Mouse (Mus musculus) limb, embryonic 14.5 days (tissue): ENCODE data around the gene Barhl1. TPM values are rescaled to one million over a fixed set of nuclear protein-coding genes. Genes with fewer than 3 reads are reported as not detected.

Experiments used
- ATAC-seq: fragments of 200-750 bp; cut with Nextera tagmentation; 2 replicates; pipeline ENCODE4 v1.8.0; 2017; ENCODE audit warnings: low read depth, moderate number of reproducible peaks, moderate TSS enrichment; ENCODE audit not compliant: low FRiP score
- DNase-seq: peaks from one replicate; pipeline ENCODE4 v3.0.0-alpha.2; 2015; ENCODE audit warnings: low spot score
- H3K27ac ChIP-seq: fragments of 300-500 bp; sonication (generic); replicated peaks from 2 replicates; pipeline ENCODE4 v1.5.1; 2014; ENCODE audit warnings: low read depth, mild to moderate bottlenecking, low read length, moderate library complexity, mixed read lengths
- H3K27me3 ChIP-seq: fragments of 300-500 bp; sonication (generic); 2 replicates; pipeline ENCODE4 v1.6.1; 2014; ENCODE audit warnings: low read length, mixed read lengths; ENCODE audit not compliant: control insufficient read depth, insufficient read depth
- H3K36me3 ChIP-seq: fragments of 300-500 bp; sonication (generic); 2 replicates; pipeline ENCODE4 v1.6.1; 2014; ENCODE audit warnings: mild to moderate bottlenecking, low read length, moderate library complexity, mixed read lengths; ENCODE audit not compliant: control insufficient read depth, insufficient read depth
- H3K4me1 ChIP-seq: fragments of 300-500 bp; sonication (generic); 2 replicates; pipeline ENCODE4 v1.6.1; 2014; ENCODE audit warnings: antibody characterized with exemption, low read length, mixed read lengths; ENCODE audit not compliant: control insufficient read depth, insufficient read depth
- H3K4me2 ChIP-seq: fragments of 300-500 bp; sonication (generic); replicated peaks from 2 replicates; pipeline ENCODE4 v1.6.1; 2014; ENCODE audit warnings: low read depth, mild to moderate bottlenecking, low read length, moderate library complexity; ENCODE audit not compliant: severe bottlenecking
- H3K4me3 ChIP-seq: fragments of 300-500 bp; sonication (generic); replicated peaks from 2 replicates; pipeline ENCODE4 v1.5.1; 2014; ENCODE audit warnings: low read length
- H3K9ac ChIP-seq: fragments of 300-500 bp; sonication (generic); 2 replicates; pipeline ENCODE4 v1.6.1; 2014; ENCODE audit warnings: mild to moderate bottlenecking, low read depth, low read length, moderate library complexity; ENCODE audit not compliant: severe bottlenecking
- H3K9me3 ChIP-seq: fragments of 300-500 bp; sonication (generic); 2 replicates; pipeline ENCODE4 v1.6.1; 2016; ENCODE audit warnings: low read length; ENCODE audit not compliant: control insufficient read depth
- POLR2A ChIP-seq: fragments of 200-500 bp; IDR thresholded peaks from 2 replicates; pipeline ENCODE4 v1.8.0; 2012; ENCODE audit warnings: inconsistent platforms, mild to moderate bottlenecking, moderate library complexity, borderline replicate concordance; ENCODE audit not compliant: insufficient read depth, insufficient read length; ENCODE audit errors: extremely low read depth
- WGBS: fragments of 180-500 bp; shearing (Covaris S2); extraction: QIAGEN DNeasy Blood & Tissue Kit; methylation state at CpG from one replicate; pipeline ENCODE4 v1.1.7; 2014; 5-methylcytosine and 5-hydroxymethylcytosine counted together
- polyA plus RNA-seq, 2 experiments: library from polyadenylated mRNA; depleted of rRNA in 1 of 2; stranded (reverse) in 1 of 2; unstranded in 1 of 2; fragments of >200 nt; fragmentation: Nextera tagmentation in 1 of 2; extraction: Ambion mirVana in 1 of 2; gene quantifications; 2 replicates each; pipeline versions ENCODE4 v1.2.1 to v1.2.3; 2012 to 2014

The Barhl1 gene
- polyA plus RNA-seq, 2 experiments, result 0.13 TPM; not detected in 1

GRCm38 (mm10) chr2:28902291-28902690, 14.2 kb downstream of the Barhl1 start:
- H3K4me1 ChIP-seq, result no peaks in the 10 kb centered on the region
- DNase-seq (no peak), ATAC-seq (no peak)
- no peaks in the 10 kb centered on the region for H3K9me3 ChIP-seq
- no peak overlapping the region for H3K9ac ChIP-seq
- H3K27me3 ChIP-seq, result peaks cover 7% of the 10 kb centered on the region; the same call in 1 of the 2 replicates
- H3K36me3 ChIP-seq, result peaks cover 53% of the 10 kb centered on the region
- no peak overlapping the region for H3K27ac ChIP-seq
- H3K4me3 ChIP-seq, result no peak overlapping the region
- no peak overlapping the region for H3K4me2 ChIP-seq
- no peak for TF ChIP-seq POLR2A
- WGBS, result 88% methylated on average over 8 of the region's 8 CpGs

DNA sequence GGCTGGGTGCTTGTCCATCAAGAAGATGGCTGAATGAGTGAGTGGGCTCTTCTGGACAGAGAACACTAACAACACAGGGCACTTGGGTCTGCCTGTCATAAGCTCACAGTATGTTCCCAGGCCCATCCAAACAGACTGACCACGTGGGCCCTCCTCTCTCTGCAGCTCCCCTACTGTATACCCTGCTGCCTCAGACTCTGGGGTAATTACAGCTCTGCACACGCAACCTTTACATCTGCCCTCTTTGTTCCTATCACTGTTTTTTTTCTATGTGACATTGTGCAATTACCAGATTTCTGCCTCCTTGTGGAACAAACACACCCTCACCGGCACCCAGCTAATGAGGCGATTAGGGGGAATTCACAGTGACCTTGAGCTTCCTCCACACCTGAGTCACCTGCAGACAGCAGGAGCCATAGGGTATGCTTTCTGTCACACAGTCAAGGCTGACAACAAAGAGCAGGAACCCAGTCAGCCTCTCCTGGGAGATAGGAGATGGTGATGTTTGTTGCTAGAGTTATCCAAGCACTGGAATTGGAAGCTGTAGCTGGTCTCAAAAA, 19.0 kb downstream of the Barhl1 start:
- H3K36me3 ChIP-seq, result peaks cover 59% of the 10 kb centered on the region
- no peaks in the 10 kb centered on the region for H3K4me1 ChIP-seq
- whole genome bisulfite sequencing, result 85% methylated on average over 4 of the region's 4 CpGs

DNA sequence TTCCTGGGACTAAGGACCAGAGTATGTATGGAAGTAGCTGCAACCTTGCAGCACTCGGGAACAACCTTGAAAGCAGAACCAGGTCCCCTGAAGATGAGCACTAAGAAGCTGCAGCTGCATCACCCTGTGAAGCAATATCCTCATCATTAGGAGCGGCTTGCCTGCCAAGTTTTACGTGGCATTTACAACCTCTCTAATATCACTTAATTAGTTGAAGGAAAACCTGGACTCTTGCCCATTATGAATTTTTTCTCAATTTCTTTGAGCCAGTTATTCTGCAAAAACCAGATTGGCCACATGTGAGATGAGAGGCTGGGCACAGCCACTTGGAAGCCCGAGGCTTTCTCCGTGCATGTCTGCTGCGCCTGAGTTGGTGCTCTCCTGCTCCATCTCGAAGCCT, 20.6 kb downstream of the Barhl1 start:
- H3K4me2 ChIP-seq, result no peak overlapping the region
- WGBS, result 61% methylated on average over 7 of the region's 7 CpGs

More for the DNA sequence above, 19.0 kb downstream of the Barhl1 start:
- H3K27ac ChIP-seq, result no peak overlapping the region
- no peak for TF ChIP-seq POLR2A
- ATAC-seq (no peak), DNase-seq (no peak)
- H3K9ac ChIP-seq, result no peak overlapping the region
- H3K4me3 ChIP-seq, result no peak overlapping the region
- no peaks in the 10 kb centered on the region for H3K9me3 ChIP-seq
- no peak overlapping the region for H3K4me2 ChIP-seq
- H3K27me3 ChIP-seq, result no peaks in the 10 kb centered on the region

DNA sequence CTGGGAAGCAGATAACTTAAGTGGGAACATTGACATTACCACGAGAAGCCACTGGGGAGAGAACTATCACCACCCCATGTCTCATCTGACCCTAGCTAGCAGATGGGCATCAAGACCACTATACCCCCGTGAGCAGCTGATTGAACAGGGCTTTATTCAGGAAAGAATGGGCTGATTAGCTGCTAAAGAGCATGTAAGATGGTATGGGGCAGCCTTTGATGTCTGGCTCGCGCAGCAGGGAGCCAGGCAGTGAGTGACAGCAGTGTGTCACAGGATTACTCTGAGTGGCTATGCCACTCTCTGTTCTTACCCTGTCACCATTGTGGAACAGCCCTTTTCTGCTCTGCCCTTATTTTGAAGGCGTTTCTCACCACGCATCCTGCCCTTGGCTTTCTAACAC, 22.9 kb downstream of the Barhl1 start:
- no peak overlapping the region for H3K9ac ChIP-seq
- H3K27me3 ChIP-seq, result no peaks in the 10 kb centered on the region
- WGBS, result 66% methylated on average over 6 of the region's 6 CpGs
- no peak for TF ChIP-seq POLR2A
- no peaks in the 10 kb centered on the region for H3K4me1 ChIP-seq
- no peak overlapping the region for H3K4me3 ChIP-seq
- DNase-seq (no peak), ATAC-seq (no peak)
- H3K9me3 ChIP-seq, result no peaks in the 10 kb centered on the region
- no peak overlapping the region for H3K4me2 ChIP-seq
- H3K36me3 ChIP-seq, result peaks cover 54% of the 10 kb centered on the region
- H3K27ac ChIP-seq, result no peak overlapping the region

More for the DNA sequence above, 20.6 kb downstream of the Barhl1 start:
- no peak overlapping the region for H3K27ac ChIP-seq
- H3K9ac ChIP-seq, result no peak overlapping the region
- H3K36me3 ChIP-seq, result peaks cover 62% of the 10 kb centered on the region
- no peak for TF ChIP-seq POLR2A
- DNase-seq, result peak; percentile 12
- ATAC-seq, result no peak
- H3K9me3 ChIP-seq, result no peaks in the 10 kb centered on the region
- H3K4me1 ChIP-seq, result no peaks in the 10 kb centered on the region
- H3K27me3 ChIP-seq, result no peaks in the 10 kb centered on the region
- no peak overlapping the region for H3K4me3 ChIP-seq

GRCm38 (mm10) chr2:28892796-28893195, 23.7 kb downstream of the Barhl1 start:
- Histone ChIP-seq H3K4me1 (no peaks in the 10 kb centered on the region), H3K27ac (no peak overlapping the region), H3K4me2 (no peak overlapping the region), H3K4me3 (no peak overlapping the region), H3K27me3 (no peaks in the 10 kb centered on the region), H3K9ac (no peak overlapping the region), H3K36me3 (peaks cover 48% of the 10 kb centered on the region), H3K9me3 (no peaks in the 10 kb centered on the region)
- ATAC-seq (no peak), DNase-seq (no peak)
- no peak for TF ChIP-seq POLR2A
- 74% methylated on average over 1 of the region's 1 CpGs for WGBS
